Mouse (Mus musculus) T-cell, adult 66 days (primary cell): Measurements from ENCODE around the gene Pparg. TPM values are rescaled to one million over a fixed set of nuclear protein-coding genes. Genes with fewer than 3 reads are reported as not detected.

Experiments
- total RNA-seq, 2 experiments: library from RNA; stranded (reverse); gene quantifications; 3 replicates in 1 of 2; 4 replicates in 1 of 2; pipeline ENCODE4 v1.2.4; 2023

Gene Pparg
- under 1 TPM in 1 of 2 experiments, not detected in 1; 0.65 TPM for total RNA-seq

GRCm38 (mm10) chr6:115360776-115361605 lies at the start of gene Pparg:
Gene Pparg, plus strand, starts transcription at chr6:115360951.

Other genes starting within 250 kb of the Pparg start
- not detected for gene Syn2, start 226.0 kb upstream of the Pparg start, total RNA-seq
- not detected for gene Gm17482, start 133.6 kb upstream of the Pparg start, total RNA-seq
- gene Timp4, start 108.7 kb upstream of the Pparg start, total RNA-seq: not detected
- gene Tsen2, start 183.7 kb downstream of the Pparg start, total RNA-seq: 10 to 100 TPM; 10.2 to 12.5 TPM
- gene Mkrn2os, start 231.6 kb downstream of the Pparg start, total RNA-seq: not detected
- gene Mkrn2, start 241.0 kb downstream of the Pparg start, total RNA-seq: 10 to 100 TPM; 38.1 to 45.5 TPM